In genomic region chr14:26579346-26580343, GRCm38 (mm10) we compare ENCODE assay signal across 8 mouse cellular contexts. TPM values are rescaled to one million over a fixed set of nuclear protein-coding genes. Genes with fewer than 3 reads are reported as not detected.
DNase-seq lines count a peak whose midpoint lies in the region; ATAC-seq and TF ChIP-seq lines count a peak whose summit lies in the region.

No protein-coding gene starts in this region.

- TF ChIP-seq POLR2A in ES-Bruce4 (IDR thresholded peaks at IDR 0.05; ENCODE audit: insufficient read depth, low read length): peak; percentile 51
- TF ChIP-seq POLR2A in lung, adult 2 months (IDR thresholded peaks at IDR 0.05; ENCODE audit: borderline replicate concordance, extremely low read depth, low read depth, low read length): peak; percentile 80

- TF ChIP-seq EP300 in ES-Bruce4 (IDR thresholded peaks at IDR 0.05; ENCODE audit: insufficient read depth, low read depth, low read length): 0 out of 2 replicates have a peak, but pooled peaks have one; percentile 16

- WGBS in forebrain, embryonic 14.5 days: under 1% methylated on average over 65 of the region's 79 CpGs
- WGBS in lung, adult 2 months: under 1% methylated on average over 79 of the region's 79 CpGs

- H3K36me3 ChIP-seq in ES-Bruce4 (ENCODE audit: control insufficient read depth, insufficient read depth, low read length, poor library complexity, severe bottlenecking): no peaks in the 10 kb centered on the region
- no peaks in the 10 kb centered on the region for H3K36me3 ChIP-seq in forebrain, embryonic 14.5 days (ENCODE audit: control insufficient read depth, insufficient read depth, low read length)

- intact Hi-C loops in heart, postnatal 25 days (cut with DNase I): loop anchor here (2.0 to 5.0 kb wide), 2 partner anchors 45 to 58 kb away; partner anchors contain the start of genes Arf4 and Slmap

- H3K27ac ChIP-seq in ES-Bruce4 (ENCODE audit: insufficient read depth, low read length): peak overlapping the region; percentile 27
- H3K27ac ChIP-seq in forebrain, embryonic 14.5 days (ENCODE audit: low read depth, low read length): peak overlapping the region; percentile 93

- H3K4me3 ChIP-seq in ES-Bruce4 (ENCODE audit: low read depth, low read length): peak overlapping the region; percentile 76
- H3K4me3 ChIP-seq in forebrain, embryonic 14.5 days (ENCODE audit: low read depth, low read length): peak overlapping the region; percentile 96
- peak overlapping the region; percentile 89 for H3K4me3 ChIP-seq in lung, adult 2 months (replicated peaks; ENCODE audit: extremely low read depth, low read depth, low read length)

- peak; percentile 96 for DNase-seq in forebrain, embryonic 14.5 days (ENCODE audit: low spot score)
- DNase-seq in heart, postnatal 25 days (ENCODE audit: low spot score): peak; percentile 84
- peak; percentile 86 to 87 for DNase-seq in layer of hippocampus, adult 18-20 months (ENCODE audit: low spot score in 2 of 2)
- DNase-seq in lung, adult 2 months: peak; percentile 85
- DNase-seq in thymus, adult 18-20 months: peak; percentile 77 to 83

- H3K4me2 ChIP-seq in forebrain, embryonic 14.5 days (ENCODE audit: low read length): peak overlapping the region; percentile 82

- no peak for TF ChIP-seq CTCF in ES-Bruce4 (IDR thresholded peaks at IDR 0.05; ENCODE audit: low read depth, low read length)
- no peak for TF ChIP-seq CTCF in lung, adult 2 months (IDR thresholded peaks at IDR 0.05; ENCODE audit: insufficient read depth, low read length)

- no peaks in the 10 kb centered on the region for H3K27me3 ChIP-seq in ES-Bruce4 (ENCODE audit: control insufficient read depth, insufficient read depth, low read length, poor library complexity, severe bottlenecking)
- no peaks in the 10 kb centered on the region for H3K27me3 ChIP-seq in forebrain, embryonic 14.5 days (replicated peaks; ENCODE audit: control insufficient read depth, insufficient read depth, low read length)

- peak overlapping the region; percentile 77 for H3K9ac ChIP-seq in ES-Bruce4 (ENCODE audit: low read depth, poor library complexity, severe bottlenecking)
- H3K9ac ChIP-seq in forebrain, embryonic 14.5 days (ENCODE audit: low read length): peak overlapping the region; percentile 99

- peak; percentile 93 for ATAC-seq in cerebellum, adult (ENCODE audit: insufficient number of reproducible peaks, low FRiP score, low TSS enrichment)
- ATAC-seq in forebrain, embryonic 14.5 days: peak; percentile 97
- peak; percentile 65 for ATAC-seq in neutrophil, adult 5-6 weeks (ENCODE audit: extremely low read depth, insufficient number of reproducible peaks, low FRiP score, poor library complexity, severe bottlenecking)

- no peaks in the 10 kb centered on the region for H3K9me3 ChIP-seq in ES-Bruce4 (replicated peaks; ENCODE audit: control insufficient read depth, insufficient read depth, low read length, poor library complexity, severe bottlenecking)
- H3K9me3 ChIP-seq in forebrain, embryonic 14.5 days (replicated peaks; ENCODE audit: control insufficient read depth, low read length): no peaks in the 10 kb centered on the region

- no peaks in the 10 kb centered on the region for H3K4me1 ChIP-seq in ES-Bruce4 (ENCODE audit: control insufficient read depth, insufficient read depth, low read length)
- H3K4me1 ChIP-seq in forebrain, embryonic 14.5 days (ENCODE audit: control insufficient read depth, insufficient read depth, low read length): peaks cover 5% of the 10 kb centered on the region
- H3K4me1 ChIP-seq in lung, adult 2 months (ENCODE audit: control insufficient read depth, insufficient read depth, low read length): no peaks in the 10 kb centered on the region; the same call in 1 of the 2 replicates

RNA-seq across cellular contexts. Expression of gene Dennd6a, which starts 6.0 kb away (rescaled TPM):
- 63.4 and 63.9 TPM in 2 replicates for polyA plus RNA-seq in ES-Bruce4 (2011; ENCODE audit: insufficient read depth, insufficient read length, low read depth, missing spikeins)
- polyA plus RNA-seq in forebrain, embryonic 14.5 days (2014; fragmentation: Nextera tagmentation; extraction: Ambion mirVana): 18.2 and 20.5 TPM in 2 replicates
- total RNA-seq in heart, postnatal 25 days (2021): 10 to 100 TPM; 15.9 to 16.8 TPM
- total RNA-seq in layer of hippocampus, adult 18-20 months (2021): 10 to 100 TPM; 24.8 to 25.6 TPM
- polyA plus RNA-seq in lung, adult 2 months (2012; rRNA removed): 14.4 and 15.8 TPM in 2 replicates
- 51.9 and 58.2 TPM in 2 replicates for total RNA-seq in neutrophil, adult 5-6 weeks (2017)

RNA-seq across cellular contexts. Expression of gene Slmap, which starts 44.9 kb away (rescaled TPM):
- 129 and 145 TPM in 2 replicates for polyA plus RNA-seq in ES-Bruce4 (2011; ENCODE audit: insufficient read depth, insufficient read length, low read depth, missing spikeins)
- 11.7 and 15.8 TPM in 2 replicates for polyA plus RNA-seq in forebrain, embryonic 14.5 days (2014; fragmentation: Nextera tagmentation; extraction: Ambion mirVana)
- total RNA-seq in heart, postnatal 25 days (2021): 100 to 1,000 TPM; 280 to 332 TPM
- 100 to 1,000 TPM in 1 of 2 experiments, 10 to 100 TPM in 1; 99.2 to 103 TPM for total RNA-seq in layer of hippocampus, adult 18-20 months (2021)
- polyA plus RNA-seq in lung, adult 2 months (2012; rRNA removed): 22.8 and 25.0 TPM in 2 replicates
- total RNA-seq in neutrophil, adult 5-6 weeks (2017): 113 and 137 TPM in 2 replicates

RNA-seq across cellular contexts. Expression of gene Arf4, which starts 58.2 kb away (rescaled TPM):
- 272 and 281 TPM in 2 replicates for polyA plus RNA-seq in ES-Bruce4 (2011; ENCODE audit: insufficient read depth, insufficient read length, low read depth, missing spikeins)
- polyA plus RNA-seq in forebrain, embryonic 14.5 days (2014; fragmentation: Nextera tagmentation; extraction: Ambion mirVana): 681 and 712 TPM in 2 replicates
- 10 to 100 TPM; 72.4 to 77.6 TPM for total RNA-seq in heart, postnatal 25 days (2021)
- 100 to 1,000 TPM; 116 to 119 TPM for total RNA-seq in layer of hippocampus, adult 18-20 months (2021)
- polyA plus RNA-seq in lung, adult 2 months (2012; rRNA removed): 122 and 167 TPM in 2 replicates
- total RNA-seq in neutrophil, adult 5-6 weeks (2017): 99.4 and 115 TPM in 2 replicates

Comparison
In these comparisons a context has a peak if more than half of its experiments do, and no peak if none do; other contexts are left out.
1. Peak in every context shown above with its lines: DNase-seq, ATAC-seq, H3K4me3 ChIP-seq and H3K27ac ChIP-seq.